Mouse (Mus musculus) erythroblast, adult 5-6 weeks (primary cell): ENCODE measurements around the gene Gusb. TPM values are rescaled to one million over a fixed set of nuclear protein-coding genes. Genes with fewer than 3 reads are reported as not detected.

Source experiments
- total RNA-seq, 2 experiments: library from RNA; stranded (forward) in 1 of 2; stranded (reverse) in 1 of 2; fragments of 150-400 nt in 1 of 2; fragments of 200-764, 138-1000 nt in 1 of 2; gene quantifications; 2 replicates each; pipeline versions ENCODE4 v1.2.3 to v1.2.4; 2015 to 2017; ENCODE audit warnings: low replicate concordance in 2 of 2

Gusb gene
- total RNA-seq, 2 experiments from 2014 or later, result 8.9 to 22.1 TPM

Other genes starting within 250 kb of the Gusb start
- gene Psph, start 215.6 kb downstream of the Gusb start, total RNA-seq (2015; ENCODE audit: low replicate concordance), result 8.5 and 9.2 TPM in 2 replicates
- 4.6 and 6.2 TPM in 2 replicates for gene Psph, start 215.6 kb downstream of the Gusb start, total RNA-seq (2017; ENCODE audit: low replicate concordance)
- 0.96 and 1.7 TPM in 2 replicates for gene Sumf2, start 156.1 kb downstream of the Gusb start, total RNA-seq (2015; ENCODE audit: low replicate concordance)
- gene Sumf2, start 156.1 kb downstream of the Gusb start, total RNA-seq (2017; ENCODE audit: low replicate concordance), result 3.6 and 5.4 TPM in 2 replicates
- 105 and 122 TPM in 2 replicates for gene Chchd2, start 115.6 kb downstream of the Gusb start, total RNA-seq (2015; ENCODE audit: low replicate concordance)
- 41.2 and 119 TPM in 2 replicates for gene Chchd2, start 115.6 kb downstream of the Gusb start, total RNA-seq (2017; ENCODE audit: low replicate concordance)
- gene Zbed5, start 107.3 kb downstream of the Gusb start, total RNA-seq (2015; ENCODE audit: low replicate concordance), result 1.3 TPM in 1 of 2 replicates, not detected in the other
- gene Zbed5, start 107.3 kb downstream of the Gusb start, total RNA-seq (2017; ENCODE audit: low replicate concordance), result 0.68 TPM in 1 of 2 replicates, not detected in the other
- gene Phkg1, start 104.5 kb downstream of the Gusb start, total RNA-seq (2015; ENCODE audit: low replicate concordance), result not detected in 2 replicates
- gene Phkg1, start 104.5 kb downstream of the Gusb start, total RNA-seq (2017; ENCODE audit: low replicate concordance), result not detected in 2 replicates
- gene Nupr1l, start 94.5 kb downstream of the Gusb start, total RNA-seq (2015; ENCODE audit: low replicate concordance), result not detected in 2 replicates
- not detected in 2 replicates for gene Nupr1l, start 94.5 kb downstream of the Gusb start, total RNA-seq (2017; ENCODE audit: low replicate concordance)
- 39.8 and 49.3 TPM in 2 replicates for gene Vkorc1l1, start 61.1 kb downstream of the Gusb start, total RNA-seq (2015; ENCODE audit: low replicate concordance)
- gene Vkorc1l1, start 61.1 kb downstream of the Gusb start, total RNA-seq (2017; ENCODE audit: low replicate concordance), result 27.2 and 30.7 TPM in 2 replicates
- gene Asl, start 26.2 kb upstream of the Gusb start, total RNA-seq (2015; ENCODE audit: low replicate concordance), result 1.9 and 11.3 TPM in 2 replicates
- gene Asl, start 26.2 kb upstream of the Gusb start, total RNA-seq (2017; ENCODE audit: low replicate concordance), result 2.0 and 2.6 TPM in 2 replicates
- 9.2 and 16.5 TPM in 2 replicates for gene Crcp, start 26.2 kb upstream of the Gusb start, total RNA-seq (2015; ENCODE audit: low replicate concordance)
- gene Crcp, start 26.2 kb upstream of the Gusb start, total RNA-seq (2017; ENCODE audit: low replicate concordance), result 18.7 and 21.6 TPM in 2 replicates
- gene Tpst1, start 70.3 kb upstream of the Gusb start, total RNA-seq (2015; ENCODE audit: low replicate concordance), result 7.9 and 14.4 TPM in 2 replicates
- gene Tpst1, start 70.3 kb upstream of the Gusb start, total RNA-seq (2017; ENCODE audit: low replicate concordance), result 2.1 and 3.5 TPM in 2 replicates
- 0.96 and 2.3 TPM in 2 replicates for gene Kctd7, start 141.8 kb upstream of the Gusb start, total RNA-seq (2015; ENCODE audit: low replicate concordance)
- 1.3 and 2.0 TPM in 2 replicates for gene Kctd7, start 141.8 kb upstream of the Gusb start, total RNA-seq (2017; ENCODE audit: low replicate concordance)
- gene Rabgef1, start 168.7 kb upstream of the Gusb start, total RNA-seq (2015; ENCODE audit: low replicate concordance), result 15.7 and 43.2 TPM in 2 replicates
- 40.7 and 47.1 TPM in 2 replicates for gene Rabgef1, start 168.7 kb upstream of the Gusb start, total RNA-seq (2017; ENCODE audit: low replicate concordance)
- gene Tmem248, start 214.0 kb upstream of the Gusb start, total RNA-seq (2015; ENCODE audit: low replicate concordance), result 11.1 and 21.5 TPM in 2 replicates
- 16.0 and 24.9 TPM in 2 replicates for gene Tmem248, start 214.0 kb upstream of the Gusb start, total RNA-seq (2017; ENCODE audit: low replicate concordance)